Mouse (Mus musculus) MEL (cell line): ENCODE measurements around the gene Dgkz. TPM values are rescaled to one million over a fixed set of nuclear protein-coding genes. Genes with fewer than 3 reads are reported as not detected.
A peak's percentile ranks its signal among the peaks of the same experiment; 100 is the strongest.

ENCODE experiments used
- DNase-seq: peaks from one replicate; pipeline ENCODE4 v3.0.0; 2011; ENCODE audit warnings: low read depth, low spot score
- H3K27ac ChIP-seq: 2 replicates; pipeline ENCODE4 v1.5.1; 2012; ENCODE audit warnings: low read depth, mild to moderate bottlenecking, control low read depth, low read length, moderate library complexity; ENCODE audit not compliant: control insufficient read depth
- H3K27me3 ChIP-seq, 2 experiments: fragments of 150-350 bp in 1 of 2; sonication (generic) in 1 of 2; 2 replicates each; pipeline ENCODE4 v1.6.1; 2012; ENCODE audit warnings: low read length in 2 of 2, mild to moderate bottlenecking in 2 of 2, improper control_type of control experiment in 1 of 2, moderate library complexity in 1 of 2; ENCODE audit not compliant: insufficient read depth in 2 of 2, control insufficient read depth in 1 of 2
- H3K36me3 ChIP-seq, 2 experiments: 2 replicates each; pipeline ENCODE4 v1.6.1; 2012 to 2014; ENCODE audit warnings: low read length in 2 of 2, improper control_type of control experiment in 1 of 2, inconsistent platforms in 1 of 2, mild to moderate bottlenecking in 1 of 2; ENCODE audit not compliant: insufficient read depth in 2 of 2, control insufficient read depth in 1 of 2
- H3K4me1 ChIP-seq, 2 experiments: fragments of 150-350 bp in 1 of 2; sonication (generic) in 1 of 2; 2 replicates each; pipeline ENCODE4 v1.6.1; 2012; ENCODE audit warnings: low read length in 2 of 2, improper control_type of control experiment in 1 of 2, mild to moderate bottlenecking in 1 of 2; ENCODE audit not compliant: insufficient read depth in 2 of 2, control insufficient read depth in 1 of 2
- H3K4me3 ChIP-seq, 2 experiments: fragments of 150-350 bp in 1 of 2; sonication (generic) in 1 of 2; 2 replicates each; pipeline ENCODE4 v1.5.1; 2012; ENCODE audit warnings: low read depth in 2 of 2, low read length in 2 of 2, mild to moderate bottlenecking in 2 of 2, moderate library complexity in 2 of 2, control low read depth in 1 of 2, improper control_type of control experiment in 1 of 2; ENCODE audit not compliant: control insufficient read depth in 1 of 2, insufficient read depth in 1 of 2
- H3K79me2 ChIP-seq: 2 replicates; pipeline ENCODE4 v1.6.1; 2012; ENCODE audit warnings: mild to moderate bottlenecking, low read length, moderate library complexity; ENCODE audit not compliant: control insufficient read depth, poor library complexity, insufficient read depth
- H3K9ac ChIP-seq: 2 replicates; pipeline ENCODE4 v1.6.1; 2012; ENCODE audit warnings: low read depth, mild to moderate bottlenecking, control low read depth, low read length, moderate library complexity; ENCODE audit not compliant: control insufficient read depth, poor library complexity, severe bottlenecking
- H3K9me3 ChIP-seq: fragments of 150-350 bp; sonication (generic); replicated peaks from 2 replicates; pipeline ENCODE4 v1.6.1; 2012; ENCODE audit warnings: mild to moderate bottlenecking, low read length, improper control_type of control experiment, moderate library complexity; ENCODE audit not compliant: insufficient read depth
- BHLHE40 ChIP-seq: IDR thresholded peaks from 2 replicates; pipeline ENCODE4 v1.6.1; 2012; ENCODE audit warnings: low read depth, mild to moderate bottlenecking, inconsistent platforms, low read length, improper control_type of control experiment, borderline replicate concordance
- CHD1 ChIP-seq: IDR thresholded peaks from 2 replicates; pipeline ENCODE4 v1.6.1; 2012; ENCODE audit warnings: low read depth, mild to moderate bottlenecking, inconsistent platforms, low read length, improper control_type of control experiment
- CHD2 ChIP-seq: IDR thresholded peaks from 2 replicates; pipeline ENCODE4 v1.6.1; 2011; ENCODE audit warnings: low read length, improper control_type of control experiment
- CTCF ChIP-seq, 3 experiments: IDR thresholded peaks in 2 of 3; conservative IDR thresholded peaks in 1 of 3; 2 replicates each; pipeline ENCODE4 v1.5.1; 2011 to 2012; ENCODE audit warnings: low read length in 3 of 3, low read depth in 2 of 3, mild to moderate bottlenecking in 2 of 3, improper control_type of control experiment in 1 of 3, inconsistent platforms in 1 of 3, mixed read lengths in 1 of 3, moderate library complexity in 1 of 3; ENCODE audit not compliant: control insufficient read depth in 1 of 3, insufficient read depth in 1 of 3, poor library complexity in 1 of 3, severe bottlenecking in 1 of 3
- E2F4 ChIP-seq: IDR thresholded peaks from 2 replicates; pipeline ENCODE4 v1.6.1; 2011; ENCODE audit warnings: low read depth, low read length, improper control_type of control experiment, borderline replicate concordance
- ELF1 ChIP-seq: IDR thresholded peaks from 2 replicates; pipeline ENCODE4 v1.6.1; 2014; ENCODE audit warnings: low read depth, mild to moderate bottlenecking, inconsistent platforms, low read length, improper control_type of control experiment, moderate library complexity
- ETS1 ChIP-seq: IDR thresholded peaks from 2 replicates; pipeline ENCODE4 v1.6.1; 2012; ENCODE audit warnings: low read depth, mild to moderate bottlenecking, inconsistent platforms, low read length, improper control_type of control experiment, moderate library complexity
- GABPA ChIP-seq: IDR thresholded peaks from 2 replicates; pipeline ENCODE4 v1.6.1; 2012; ENCODE audit warnings: low read depth, mild to moderate bottlenecking, inconsistent platforms, low read length, improper control_type of control experiment, moderate library complexity
- GATA1 ChIP-seq: IDR thresholded peaks from 2 replicates; pipeline ENCODE4 v1.6.1; 2011; ENCODE audit warnings: low read depth, low read length, improper control_type of control experiment
- JUND ChIP-seq: IDR thresholded peaks from 2 replicates; pipeline ENCODE4 v1.6.1; 2011; ENCODE audit warnings: low read depth, mild to moderate bottlenecking, improper control_type of control experiment, low read length
- MAX ChIP-seq: IDR thresholded peaks from 2 replicates; pipeline ENCODE4 v1.6.1; 2011; ENCODE audit warnings: low read length, improper control_type of control experiment
- MAZ ChIP-seq: IDR thresholded peaks from 2 replicates; pipeline ENCODE4 v1.6.1; 2012; ENCODE audit warnings: low read depth, mild to moderate bottlenecking, inconsistent platforms, low read length, improper control_type of control experiment
- MXI1 ChIP-seq: IDR thresholded peaks from 2 replicates; pipeline ENCODE4 v1.6.1; 2011; ENCODE audit warnings: mild to moderate bottlenecking, low read depth, low read length, improper control_type of control experiment
- MYB ChIP-seq: IDR thresholded peaks from 2 replicates; pipeline ENCODE4 v1.6.1; 2011; ENCODE audit warnings: mild to moderate bottlenecking, low read depth, low read length, improper control_type of control experiment
- MYC ChIP-seq: IDR thresholded peaks from 2 replicates; pipeline ENCODE4 v1.6.1; 2011; ENCODE audit warnings: low read depth, mild to moderate bottlenecking, low read length, improper control_type of control experiment, moderate library complexity
- NELFE ChIP-seq: IDR thresholded peaks from 2 replicates; pipeline ENCODE4 v1.6.1; 2011; ENCODE audit warnings: low read depth, low read length, improper control_type of control experiment
- NRF1 ChIP-seq: IDR thresholded peaks from 2 replicates; pipeline ENCODE4 v1.6.1; 2014; ENCODE audit warnings: low read depth, mild to moderate bottlenecking, inconsistent platforms, low read length, improper control_type of control experiment, moderate library complexity; ENCODE audit not compliant: poor library complexity, insufficient read depth, severe bottlenecking
- POLR2A ChIP-seq, 2 experiments: IDR thresholded peaks; 2 replicates each; pipeline ENCODE4 v1.6.1; 2011 to 2012; ENCODE audit warnings: low read length in 2 of 2, mild to moderate bottlenecking in 2 of 2, control low read depth in 1 of 2, improper control_type of control experiment in 1 of 2, low read depth in 1 of 2, moderate library complexity in 1 of 2; ENCODE audit not compliant: control insufficient read depth in 1 of 2, insufficient read depth in 1 of 2, poor library complexity in 1 of 2
- POLR2AphosphoS2 ChIP-seq: IDR thresholded peaks from 2 replicates; pipeline ENCODE4 v1.6.1; 2011; ENCODE audit warnings: low read length, improper control_type of control experiment
- POLR2AphosphoS5 ChIP-seq: IDR thresholded peaks from 2 replicates; pipeline ENCODE4 v1.6.1; 2012; ENCODE audit warnings: low read depth, borderline replicate concordance, mild to moderate bottlenecking, inconsistent platforms, low read length, moderate library complexity, mixed read lengths
- SIN3A ChIP-seq: IDR thresholded peaks from 2 replicates; pipeline ENCODE4 v1.6.1; 2012; ENCODE audit warnings: low read length, improper control_type of control experiment, inconsistent platforms
- SMC3 ChIP-seq: IDR thresholded peaks from 2 replicates; pipeline ENCODE4 v1.6.1; 2011; ENCODE audit warnings: low read depth, low read length, improper control_type of control experiment
- TBP ChIP-seq: IDR thresholded peaks from 2 replicates; pipeline ENCODE4 v1.8.0; 2011; ENCODE audit warnings: low read depth, low read length, improper control_type of control experiment
- TCF12 ChIP-seq: IDR thresholded peaks from 2 replicates; pipeline ENCODE4 v1.6.1; 2014; ENCODE audit warnings: low read depth, mild to moderate bottlenecking, inconsistent platforms, low read length, improper control_type of control experiment, moderate library complexity
- UBTF ChIP-seq: IDR thresholded peaks from 2 replicates; pipeline ENCODE4 v1.6.1; 2012; ENCODE audit warnings: low read depth, mild to moderate bottlenecking, inconsistent platforms, low read length, improper control_type of control experiment, moderate library complexity, borderline replicate concordance; ENCODE audit not compliant: insufficient read depth
- USF2 ChIP-seq, 2 experiments: IDR thresholded peaks; 2 replicates each; pipeline ENCODE4 v1.6.1; 2011 to 2012; ENCODE audit warnings: improper control_type of control experiment in 2 of 2, low read length in 2 of 2, borderline replicate concordance in 1 of 2, inconsistent platforms in 1 of 2, low read depth in 1 of 2, mild to moderate bottlenecking in 1 of 2; ENCODE audit not compliant: insufficient read depth in 1 of 2
- ZNF384 ChIP-seq: IDR thresholded peaks from 2 replicates; pipeline ENCODE4 v1.6.1; 2012; ENCODE audit warnings: low read depth, mild to moderate bottlenecking, inconsistent platforms, low read length, improper control_type of control experiment
- polyA plus RNA-seq, 2 experiments: library from polyadenylated mRNA; stranded (reverse) in 1 of 2; unstranded in 1 of 2; fragments of >175 nt in 1 of 2; fragments of >200 nt in 1 of 2; gene quantifications; 2 replicates each; pipeline versions ENCODE4 v1.2.1 to v1.2.4; 2012; ENCODE audit warnings: low replicate concordance in 2 of 2, low read depth in 1 of 2; ENCODE audit not compliant: insufficient read length in 2 of 2, insufficient read depth in 1 of 2, missing spikeins in 1 of 2
- total RNA-seq: library from RNA; depleted of rRNA; stranded (reverse); fragments of 300-350 nt; gene quantifications from 2 replicates; pipeline ENCODE4 v1.2.3, GENCODE M21; 2012

Dgkz gene
- total and polyA plus RNA-seq, 3 experiments, result 65.6 to 165 TPM; not detected in 1

DNA sequence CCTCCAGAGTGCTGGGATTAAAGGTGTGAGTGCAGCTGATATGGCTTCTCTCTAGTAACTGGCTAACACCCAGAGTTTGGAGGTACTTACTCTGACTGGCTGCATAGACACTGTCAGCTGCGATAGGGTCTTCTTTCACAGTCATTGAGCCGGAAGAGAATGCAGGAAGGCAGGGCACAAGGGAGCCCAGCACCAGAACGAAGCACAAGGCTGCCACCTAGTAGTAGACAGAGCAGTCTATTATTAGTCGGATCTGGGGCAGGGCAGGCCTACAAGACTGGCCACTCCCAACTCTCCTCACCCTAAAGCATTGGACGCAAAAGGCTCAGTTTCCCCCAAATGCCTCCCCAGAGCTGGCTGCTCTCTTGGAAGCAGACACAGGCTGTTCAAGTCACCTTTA is 10.4 kb upstream of the Dgkz start (continued):
- no peak for TF ChIP-seq MYB
- TF ChIP-seq, all 39 proteins: peak for 8

DNA sequence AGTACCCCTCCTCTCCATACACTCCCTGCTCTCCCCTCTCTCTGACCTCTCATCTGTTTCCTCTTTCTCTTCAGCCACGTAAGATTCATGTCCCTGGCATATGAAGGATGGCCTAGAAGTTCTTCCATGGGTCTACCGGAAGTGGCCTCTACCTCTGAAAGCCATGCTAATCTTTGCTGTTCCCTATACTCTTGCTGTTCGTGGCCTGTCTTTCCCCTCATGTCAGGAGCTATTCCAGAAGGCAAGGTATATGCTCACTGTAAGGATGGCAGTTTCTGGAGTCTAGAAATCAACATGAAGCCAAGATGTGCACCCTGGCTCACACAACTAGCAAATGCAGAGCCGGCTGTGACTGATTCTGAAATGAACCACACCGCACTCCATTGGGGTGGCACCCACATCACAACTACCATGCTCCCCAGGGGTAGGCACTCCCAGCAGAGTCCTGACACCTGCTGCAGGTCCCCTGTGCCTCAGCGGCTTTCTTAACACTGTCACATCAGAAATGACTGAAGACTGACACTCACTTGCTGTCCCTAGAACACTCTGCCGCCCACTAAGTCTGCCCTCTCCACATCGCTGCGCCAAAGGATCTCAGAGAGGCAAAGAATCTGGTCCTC is 9.4 kb upstream of the Dgkz start:
- no peaks in the 10 kb centered on the region for H3K9me3 ChIP-seq
- DNase-seq, result peak; percentile 61
- peaks cover 4 to 16% of the 10 kb centered on the region in 2 experiments; a peak in 3 of 4 replicates for H3K4me1 ChIP-seq
- H3K9ac ChIP-seq, result peak overlapping the region; percentile 24
- H3K4me3 ChIP-seq, result peak overlapping the region; percentile 5 to 48; a peak in 3 of 4 replicates
- no peak for TF ChIP-seq SMC3
- TF ChIP-seq MYC, result no peak
- TF ChIP-seq ELF1, result no peak
- TF ChIP-seq POLR2AphosphoS2, result no peak
- TF ChIP-seq UBTF, result no peak
- TF ChIP-seq ZNF384, result no peak
- TF ChIP-seq BHLHE40, result no peak
- TF ChIP-seq ETS1, result no peak
- TF ChIP-seq TBP, result peak; percentile 62; the same call in 1 of the 2 replicates
- TF ChIP-seq GABPA, result no peak
- TF ChIP-seq CTCF (IDR thresholded peaks at IDR 0.05 in 2 of 3, conservative IDR thresholded peaks at IDR 0.05 in 1 of 3; ENCODE audit: control insufficient read depth in 1 of 3, insufficient read depth in 1 of 3, low read depth in 2 of 3, low read length in 3 of 3, poor library complexity in 1 of 3, severe bottlenecking in 1 of 3), result no peak
- TF ChIP-seq NELFE, result no peak
- no peak for TF ChIP-seq POLR2A (IDR thresholded peaks at IDR 0.05; ENCODE audit: control insufficient read depth in 1 of 2, insufficient read depth in 1 of 2, low read depth in 1 of 2, low read length in 2 of 2, poor library complexity in 1 of 2)
- no peak for TF ChIP-seq CHD1
- TF ChIP-seq SIN3A, result 0 out of 2 replicates have a peak, but pooled peaks have one; percentile 7
- TF ChIP-seq USF2 (IDR thresholded peaks at IDR 0.05; ENCODE audit: borderline replicate concordance in 1 of 2, insufficient read depth in 1 of 2, low read depth in 1 of 2, low read length in 2 of 2), result no peak
- TF ChIP-seq MYB, result no peak
- no peaks in the 10 kb centered on the region for H3K27me3 ChIP-seq
- peak overlapping the region; percentile 48 for H3K27ac ChIP-seq
- no peaks in the 10 kb centered on the region; the same call in 1 of the 2 replicates for H3K79me2 ChIP-seq
- peaks cover 0 to 3% of the 10 kb centered on the region in 2 experiments; a peak in 2 of 4 replicates for H3K36me3 ChIP-seq

DNA sequence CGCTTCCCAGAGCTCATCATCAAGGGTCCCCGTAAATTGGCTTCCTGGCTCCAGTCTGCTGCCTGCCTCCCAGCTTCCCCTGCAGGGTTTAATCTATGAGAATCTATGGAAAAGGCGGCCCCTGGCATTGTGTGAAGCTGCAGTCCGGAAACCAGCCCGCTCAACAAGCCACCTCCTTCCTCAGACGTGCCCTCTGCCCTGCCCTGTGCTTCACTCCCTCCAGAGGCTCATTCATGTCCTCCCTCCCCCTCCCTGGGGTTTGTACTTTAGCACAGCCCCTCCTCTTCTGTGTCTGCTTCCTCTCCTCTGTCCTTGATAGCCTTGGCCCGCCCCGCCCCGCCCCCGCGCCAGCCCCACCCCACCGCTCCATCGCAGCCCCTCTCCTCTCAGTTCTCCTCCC is 8.8 kb upstream of the Dgkz start:
- no peaks in the 10 kb centered on the region; the same call in 1 of the 2 replicates for H3K79me2 ChIP-seq
- H3K9ac ChIP-seq, result peak overlapping the region; percentile 54
- DNase-seq, result peak; percentile 95
- H3K4me3 ChIP-seq, result peak overlapping the region; percentile 34 to 40
- H3K9me3 ChIP-seq, result no peaks in the 10 kb centered on the region
- H3K4me1 ChIP-seq, result peaks cover 4 to 16% of the 10 kb centered on the region in 2 experiments; a peak in 3 of 4 replicates
- peak overlapping the region; percentile 26 for H3K27ac ChIP-seq
- H3K36me3 ChIP-seq, result peaks cover 0 to 3% of the 10 kb centered on the region in 2 experiments; a peak in 2 of 4 replicates
- no peaks in the 10 kb centered on the region for H3K27me3 ChIP-seq
- peak; percentile 45 for TF ChIP-seq NELFE
- TF ChIP-seq ETS1, result 0 out of 2 replicates have a peak, but pooled peaks have one; percentile 22
- no peak for TF ChIP-seq MAX
- no peak for TF ChIP-seq JUND
- no peak for TF ChIP-seq E2F4
- no peak for TF ChIP-seq MXI1
- TF ChIP-seq NRF1, result no peak
- TF ChIP-seq MYB, result no peak
- no peak for TF ChIP-seq UBTF
- no peak for TF ChIP-seq TBP
- TF ChIP-seq GATA1, result no peak
- peak; percentile 18; the same call in 1 of the 2 replicates for TF ChIP-seq TCF12
- peak; percentile 91 for TF ChIP-seq MAZ
- peak; percentile 48 to 62; a peak in 3 of 4 replicates for TF ChIP-seq POLR2A (IDR thresholded peaks at IDR 0.05; ENCODE audit: control insufficient read depth in 1 of 2, insufficient read depth in 1 of 2, low read depth in 1 of 2, low read length in 2 of 2, poor library complexity in 1 of 2)
- TF ChIP-seq POLR2AphosphoS5, result no peak
- no peak for TF ChIP-seq CHD2
